Mouse (Mus musculus): ENCODE measurements around the gene Btbd1. TPM values are rescaled to one million over a fixed set of nuclear protein-coding genes. Genes with fewer than 3 reads are reported as not detected.
"Not testable (repeated sequence)": the region's sequence is repeated elsewhere in the genome, so short reads cannot be mapped to it uniquely, and the experiment has no call there.

The Btbd1 gene
- total and polyA plus RNA-seq, 2 experiments from 2014 or later, result 92.5 to 112 TPM

DNA sequence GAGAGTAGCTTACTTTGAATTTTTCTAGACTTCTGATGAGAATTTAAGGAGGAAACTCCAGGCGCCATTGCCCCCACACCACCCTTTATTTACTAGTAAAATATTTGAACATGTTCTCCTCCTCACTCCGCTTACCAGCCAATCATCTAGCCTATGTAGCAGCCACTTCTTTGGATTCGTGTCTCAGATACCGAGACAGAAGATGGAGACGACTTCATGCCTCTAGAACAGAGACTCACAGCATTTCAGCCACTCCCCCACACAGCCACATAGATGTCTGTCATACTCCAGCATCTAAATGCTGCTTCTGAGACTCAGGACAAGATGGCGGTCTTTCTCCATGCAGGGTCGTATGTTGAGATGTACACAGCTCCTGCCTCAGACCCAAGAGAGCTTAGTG is 12.9 kb upstream of the Btbd1 start:
- H3K4me2 ChIP-seq (ENCODE audit: low read depth, low read length, poor library complexity, severe bottlenecking), result no peak overlapping the region
- no peak overlapping the region for H3K27ac ChIP-seq (ENCODE audit: low read depth, low read length)
- ATAC-seq (ENCODE audit: low FRiP score), result no peak
- H3K27me3 ChIP-seq (ENCODE audit: insufficient read depth, low read length), result no peaks in the 10 kb centered on the region
- no peak overlapping the region for H3K9ac ChIP-seq (replicated peaks; ENCODE audit: low read length, poor library complexity, severe bottlenecking)
- no peaks in the 10 kb centered on the region for H3K9me3 ChIP-seq (ENCODE audit: low read length)
- H3K36me3 ChIP-seq (ENCODE audit: insufficient read depth, low read length), result no peaks in the 10 kb centered on the region
- no peaks in the 10 kb centered on the region; the same call in 1 of the 2 replicates for H3K4me1 ChIP-seq (ENCODE audit: insufficient read depth, low read length)
- no peak for DNase-seq (ENCODE audit: low spot score)
- no peak for TF ChIP-seq CTCF (IDR thresholded peaks at IDR 0.05)
- 90% methylated on average over 7 of the region's 7 CpGs for WGBS
- H3K4me3 ChIP-seq (ENCODE audit: low read depth, low read length), result no peak overlapping the region

DNA sequence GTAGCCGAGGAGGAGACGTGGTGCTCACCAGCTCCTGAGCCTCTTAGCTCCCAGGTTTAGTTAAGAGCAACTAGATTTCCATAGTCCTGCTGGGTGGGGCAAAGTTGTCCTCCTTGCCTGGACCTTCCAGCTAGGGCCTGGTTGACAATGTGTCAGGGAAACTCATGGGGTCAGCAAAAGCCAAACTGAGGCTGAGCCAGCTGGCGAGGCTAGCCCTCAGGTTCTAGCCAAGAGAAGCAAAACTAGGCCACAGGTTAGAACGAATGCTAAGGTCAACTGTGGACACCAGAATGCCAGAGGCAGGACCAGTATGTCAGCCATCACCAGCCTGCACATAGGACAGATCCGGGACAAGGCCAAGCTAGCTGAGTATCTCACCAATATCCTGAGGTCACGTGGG is 12.2 kb upstream of the Btbd1 start:
- Histone ChIP-seq H3K27ac (ENCODE audit: low read depth, low read length) (no peak overlapping the region), H3K4me1 (ENCODE audit: insufficient read depth, low read length) (no peaks in the 10 kb centered on the region; the same call in 1 of the 2 replicates), H3K36me3 (ENCODE audit: insufficient read depth, low read length) (no peaks in the 10 kb centered on the region), H3K9ac (replicated peaks; ENCODE audit: low read length, poor library complexity, severe bottlenecking) (no peak overlapping the region), H3K27me3 (ENCODE audit: insufficient read depth, low read length) (no peaks in the 10 kb centered on the region), H3K4me2 (ENCODE audit: low read depth, low read length, poor library complexity, severe bottlenecking) (no peak overlapping the region), H3K4me3 (ENCODE audit: low read depth, low read length) (no peak overlapping the region), H3K9me3 (ENCODE audit: low read length) (no peaks in the 10 kb centered on the region)
- DNase-seq (ENCODE audit: low spot score), result no peak
- 87% methylated on average over 6 of the region's 6 CpGs for WGBS
- ATAC-seq (ENCODE audit: low FRiP score), result no peak
- no peak for TF ChIP-seq CTCF (IDR thresholded peaks at IDR 0.05)

DNA sequence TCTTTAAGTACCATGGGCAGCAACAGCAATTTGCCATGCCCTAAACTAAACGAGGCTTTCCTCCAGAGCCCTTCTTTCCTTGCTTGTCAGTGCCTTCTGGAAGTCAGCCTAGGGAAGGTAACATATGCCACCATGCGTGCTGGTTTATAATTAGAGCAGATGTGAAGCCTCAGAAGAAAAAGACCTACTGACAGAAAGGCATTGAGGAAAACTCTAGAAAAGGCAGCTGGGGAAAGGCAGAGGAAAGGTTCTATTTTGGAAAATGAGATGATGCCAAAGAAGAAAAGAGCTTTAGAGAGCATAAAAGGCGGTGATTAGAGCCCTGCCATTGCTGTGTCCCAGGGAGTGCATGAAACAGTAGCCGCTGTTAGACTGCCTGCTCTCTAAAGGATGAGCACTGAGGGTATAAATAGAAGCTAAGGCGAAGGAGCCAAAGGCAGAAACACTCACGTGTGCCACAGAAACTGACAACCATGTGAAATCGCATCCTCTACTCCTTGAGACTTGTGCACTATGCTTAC is 11.5 kb upstream of the Btbd1 start:
- ATAC-seq (ENCODE audit: low FRiP score), result no peak
- no peak for TF ChIP-seq CTCF (IDR thresholded peaks at IDR 0.05)

DNA sequence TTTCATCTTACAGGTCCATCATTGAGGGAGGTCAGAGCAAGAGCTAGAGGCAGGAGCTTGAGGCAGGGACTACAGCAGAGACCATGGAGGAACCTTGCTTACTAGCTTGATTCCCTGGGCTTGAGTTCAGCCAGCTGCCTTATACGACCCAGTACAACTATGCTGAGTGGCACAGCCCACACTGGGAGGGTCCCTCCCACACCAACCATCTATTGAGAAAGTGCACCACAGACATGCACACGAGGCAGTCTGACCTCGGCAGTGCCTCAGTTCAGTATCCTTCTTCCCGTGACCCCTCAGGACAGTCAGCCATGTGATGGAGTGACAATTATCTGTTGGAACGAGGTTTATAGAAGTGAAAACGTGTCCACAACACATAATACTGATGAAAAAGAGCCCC is 10.5 kb upstream of the Btbd1 start:
- 76% methylated on average over 6 of the region's 6 CpGs for WGBS
- no peak for ATAC-seq (ENCODE audit: low FRiP score)
- no peak for TF ChIP-seq CTCF (IDR thresholded peaks at IDR 0.05)

More for the DNA sequence above, 11.5 kb upstream of the Btbd1 start:
- DNase-seq (ENCODE audit: low spot score), result no peak
- peak overlapping the region; percentile 43; the same call in 1 of the 2 replicates for H3K27ac ChIP-seq (ENCODE audit: low read depth, low read length)
- H3K9me3 ChIP-seq (ENCODE audit: low read length), result no peaks in the 10 kb centered on the region
- WGBS, result 46% methylated on average over 7 of the region's 7 CpGs
- no peaks in the 10 kb centered on the region for H3K27me3 ChIP-seq (ENCODE audit: insufficient read depth, low read length)
- no peaks in the 10 kb centered on the region for H3K36me3 ChIP-seq (ENCODE audit: insufficient read depth, low read length)
- no peak overlapping the region for H3K4me2 ChIP-seq (ENCODE audit: low read depth, low read length, poor library complexity, severe bottlenecking)
- H3K4me1 ChIP-seq (ENCODE audit: insufficient read depth, low read length), result no peaks in the 10 kb centered on the region; the same call in 1 of the 2 replicates
- H3K4me3 ChIP-seq (ENCODE audit: low read depth, low read length), result no peak overlapping the region
- H3K9ac ChIP-seq (replicated peaks; ENCODE audit: low read length, poor library complexity, severe bottlenecking), result 0 out of 2 replicates have a peak overlapping the region, but pooled peaks have one; percentile 13

DNA sequence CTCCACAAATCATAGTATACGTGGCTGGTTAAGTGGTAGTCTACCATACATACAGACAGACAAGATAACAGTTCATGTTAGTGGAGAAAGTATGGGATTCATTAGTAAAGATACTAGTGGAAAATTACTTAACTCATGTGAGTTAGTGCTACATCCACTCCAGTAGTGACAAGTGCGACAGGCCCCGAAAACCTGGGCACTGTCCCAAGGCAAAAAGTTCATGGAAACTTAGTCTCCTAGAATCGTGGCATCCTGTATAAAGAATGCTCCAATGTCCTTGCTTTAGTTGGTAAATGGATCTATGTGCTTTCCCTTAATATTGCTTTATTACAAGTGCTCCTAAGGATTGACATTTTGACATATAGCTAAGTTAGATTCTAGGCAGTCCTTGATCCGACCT is 8.5 kb upstream of the Btbd1 start:
- not testable (repeated sequence) for ATAC-seq (ENCODE audit: low FRiP score); H3K9me3 ChIP-seq (ENCODE audit: low read length)
- 90% methylated on average over 5 of the region's 5 CpGs for WGBS

More for the DNA sequence above, 10.5 kb upstream of the Btbd1 start:
- no peak overlapping the region for H3K4me3 ChIP-seq (ENCODE audit: low read depth, low read length)
- H3K27ac ChIP-seq (ENCODE audit: low read depth, low read length), result no peak overlapping the region
- no peaks in the 10 kb centered on the region for H3K9me3 ChIP-seq (ENCODE audit: low read length)
- no peak overlapping the region for H3K4me2 ChIP-seq (ENCODE audit: low read depth, low read length, poor library complexity, severe bottlenecking)
- no peak for DNase-seq (ENCODE audit: low spot score)
- H3K9ac ChIP-seq (replicated peaks; ENCODE audit: low read length, poor library complexity, severe bottlenecking), result no peak overlapping the region
- no peaks in the 10 kb centered on the region; the same call in 1 of the 2 replicates for H3K4me1 ChIP-seq (ENCODE audit: insufficient read depth, low read length)
- H3K27me3 ChIP-seq (ENCODE audit: insufficient read depth, low read length), result no peaks in the 10 kb centered on the region
- no peaks in the 10 kb centered on the region for H3K36me3 ChIP-seq (ENCODE audit: insufficient read depth, low read length)

DNA sequence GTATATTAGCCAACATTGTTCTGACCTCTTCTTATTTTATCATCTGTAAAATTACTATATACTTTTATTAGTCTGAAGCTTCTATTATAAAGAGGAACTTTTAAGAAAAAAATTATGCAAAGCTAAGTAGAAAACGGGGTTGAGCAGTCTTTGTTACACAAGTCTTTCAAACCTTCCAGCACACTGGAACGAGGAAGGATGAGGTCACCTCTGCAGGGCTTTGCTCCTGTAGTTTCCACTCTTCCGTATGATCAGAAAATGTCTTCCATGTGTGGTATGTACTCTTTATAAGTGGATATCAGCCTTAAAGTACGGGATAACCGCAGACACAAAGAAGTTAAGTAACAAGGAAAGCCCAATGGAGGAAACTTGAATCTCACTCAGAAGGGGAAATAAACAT is 6.2 kb upstream of the Btbd1 start:
- no peaks in the 10 kb centered on the region for H3K27me3 ChIP-seq (ENCODE audit: insufficient read depth, low read length)
- H3K9ac ChIP-seq (replicated peaks; ENCODE audit: low read length, poor library complexity, severe bottlenecking), result no peak overlapping the region
- H3K36me3 ChIP-seq (ENCODE audit: insufficient read depth, low read length), result no peaks in the 10 kb centered on the region
- WGBS, result 91% methylated on average over 5 of the region's 5 CpGs
- no peak for TF ChIP-seq CTCF (IDR thresholded peaks at IDR 0.05)
- DNase-seq (ENCODE audit: low spot score) (no peak), ATAC-seq (ENCODE audit: low FRiP score) (no peak)
- H3K4me2 ChIP-seq (ENCODE audit: low read depth, low read length, poor library complexity, severe bottlenecking), result no peak overlapping the region
- H3K9me3 ChIP-seq (ENCODE audit: low read length), result no peaks in the 10 kb centered on the region
- H3K4me1 ChIP-seq (ENCODE audit: insufficient read depth, low read length), result no peaks in the 10 kb centered on the region; the same call in 1 of the 2 replicates
- no peak overlapping the region for H3K4me3 ChIP-seq (ENCODE audit: low read depth, low read length)
- H3K27ac ChIP-seq (ENCODE audit: low read depth, low read length), result no peak overlapping the region

More for the DNA sequence above, 8.5 kb upstream of the Btbd1 start:
- H3K4me1 ChIP-seq (ENCODE audit: insufficient read depth, low read length); H3K27me3 ChIP-seq (ENCODE audit: insufficient read depth, low read length); H3K4me3 ChIP-seq (ENCODE audit: low read depth, low read length); H3K27ac ChIP-seq (ENCODE audit: low read depth, low read length); H3K9ac ChIP-seq (replicated peaks; ENCODE audit: low read length, poor library complexity, severe bottlenecking); H3K4me2 ChIP-seq (ENCODE audit: low read depth, low read length, poor library complexity, severe bottlenecking); H3K36me3 ChIP-seq (ENCODE audit: insufficient read depth, low read length); DNase-seq (ENCODE audit: low spot score): not testable (repeated sequence)
